Mouse (Mus musculus) myocyte (in vitro differentiated cells): ENCODE measurements around the gene Gatad2a.

Experiments
- E2F4 ChIP-seq: IDR thresholded peaks from one replicate; pipeline ENCODE4 v1.6.1; 2011; ENCODE audit warnings: mild to moderate bottlenecking, control low read depth, moderate library complexity; ENCODE audit not compliant: insufficient read depth
- MYOD1 ChIP-seq, 3 experiments: IDR thresholded peaks; one replicate each; pipeline ENCODE4 v1.6.1; 2011; ENCODE audit warnings: control low read depth in 2 of 3, low read depth in 2 of 3, mild to moderate bottlenecking in 2 of 3, moderate library complexity in 1 of 3; ENCODE audit not compliant: insufficient read length in 2 of 3, control insufficient read depth in 1 of 3
- MYOG ChIP-seq, 3 experiments: IDR thresholded peaks; one replicate each; pipeline ENCODE4 v1.6.1; 2011; ENCODE audit warnings: control low read depth in 2 of 3, low read depth in 2 of 3, mild to moderate bottlenecking in 2 of 3; ENCODE audit not compliant: insufficient read length in 2 of 3, control insufficient read depth in 1 of 3, insufficient read depth in 1 of 3
- POLR2A ChIP-seq: IDR thresholded peaks from one replicate; pipeline ENCODE4 v1.6.1; 2011; ENCODE audit warnings: low read depth, mild to moderate bottlenecking, control low read depth, moderate library complexity; ENCODE audit not compliant: insufficient read length
- POLR2AphosphoS2 ChIP-seq: IDR thresholded peaks from one replicate; pipeline ENCODE4 v1.6.1; 2011; ENCODE audit warnings: low read depth, control low read depth; ENCODE audit not compliant: insufficient read length
- USF1 ChIP-seq: IDR thresholded peaks from one replicate; pipeline ENCODE4 v1.6.1; 2011; ENCODE audit warnings: low read depth, mild to moderate bottlenecking, control low read depth, moderate library complexity

GRCm38 (mm10) chr8:70004345-70004744 is 8.2 kb upstream of the Gatad2a start:
- TF ChIP-seq POLR2AphosphoS2 (no peak), POLR2A (no peak), USF1 (no peak), E2F4 (no peak), MYOD1 (IDR thresholded peaks at IDR 0.05; ENCODE audit: control insufficient read depth in 1 of 3, insufficient read length in 2 of 3, low read depth in 2 of 3) (no peak), MYOG (IDR thresholded peaks at IDR 0.05; ENCODE audit: control insufficient read depth in 1 of 3, insufficient read depth in 1 of 3, insufficient read length in 2 of 3, low read depth in 2 of 3) (no peak)
